Mouse (Mus musculus): ENCODE results near the gene Pitx2. TPM values are rescaled to one million over a fixed set of nuclear protein-coding genes. Genes with fewer than 3 reads are reported as not detected.

The Pitx2 gene
- polyA plus RNA-seq, 1 experiment from 2014 or later = 2.6 TPM

- Histone ChIP-seq H3K36me3 (no peaks in the 10 kb centered on the region), H3K9me3 (no peaks in the 10 kb centered on the region), H3K4me1 (replicated peaks) (peaks cover 8% of the 10 kb centered on the region; the same call in 1 of the 2 replicates), H3K27ac (no peak overlapping the region), H3K27me3 (peaks cover 95% of the 10 kb centered on the region), H3K4me2 (no peak overlapping the region), H3K9ac (no peak overlapping the region), H3K4me3 (no peak overlapping the region)
- WGBS = under 1% methylated on average over 21 of the region's 21 CpGs
- ATAC-seq (ENCODE audit: low FRiP score) = no peak
Measured at GRCm38 (mm10) chr3:129222448-129223290, 23.0 kb downstream of the Pitx2 start.

GRCm38 (mm10) chr3:129223401-129223800 lies 23.7 kb downstream of the Pitx2 start:
- Histone ChIP-seq H3K4me3 (no peak overlapping the region), H3K4me1 (replicated peaks) (peaks cover 8% of the 10 kb centered on the region; the same call in 1 of the 2 replicates), H3K36me3 (no peaks in the 10 kb centered on the region), H3K27me3 (peaks cover 95% of the 10 kb centered on the region), H3K9me3 (no peaks in the 10 kb centered on the region), H3K9ac (no peak overlapping the region), H3K27ac (no peak overlapping the region), H3K4me2 (no peak overlapping the region)
- WGBS = under 1% methylated on average over 6 of the region's 6 CpGs
- no peak for ATAC-seq (ENCODE audit: low FRiP score)

GRCm38 (mm10) chr3:129223964-129224805 lies 24.5 kb downstream of the Pitx2 start:
- Histone ChIP-seq H3K27ac (no peak overlapping the region), H3K4me3 (no peak overlapping the region; the same call in 1 of the 2 replicates), H3K4me2 (no peak overlapping the region), H3K36me3 (no peaks in the 10 kb centered on the region), H3K9ac (no peak overlapping the region), H3K4me1 (replicated peaks) (peaks cover 8% of the 10 kb centered on the region; the same call in 1 of the 2 replicates), H3K9me3 (no peaks in the 10 kb centered on the region), H3K27me3 (peaks cover 95% of the 10 kb centered on the region)
- WGBS = under 1% methylated on average over 26 of the region's 26 CpGs
- no peak for ATAC-seq (ENCODE audit: low FRiP score)

- no peaks in the 10 kb centered on the region for H3K9me3 ChIP-seq
- peaks cover 8% of the 10 kb centered on the region; the same call in 1 of the 2 replicates for H3K4me1 ChIP-seq (replicated peaks)
- H3K36me3 ChIP-seq = no peaks in the 10 kb centered on the region
- WGBS = under 1% methylated on average over 40 of the region's 40 CpGs
- H3K9ac ChIP-seq = no peak overlapping the region
- H3K4me3 ChIP-seq = no peak overlapping the region
- H3K4me2 ChIP-seq = no peak overlapping the region
- peak; percentile 49; the same call in 1 of the 2 replicates for ATAC-seq (ENCODE audit: low FRiP score)
- peaks cover 92% of the 10 kb centered on the region for H3K27me3 ChIP-seq
- H3K27ac ChIP-seq = no peak overlapping the region
Measured at GRCm38 (mm10) chr3:129224806-129225576, 25.3 kb downstream of the Pitx2 start.

- Histone ChIP-seq H3K36me3 (no peaks in the 10 kb centered on the region), H3K9ac (no peak overlapping the region), H3K4me3 (no peak overlapping the region), H3K4me2 (no peak overlapping the region), H3K27me3 (peaks cover 88% of the 10 kb centered on the region), H3K9me3 (no peaks in the 10 kb centered on the region), H3K4me1 (replicated peaks) (peaks cover 8% of the 10 kb centered on the region; the same call in 1 of the 2 replicates), H3K27ac (no peak overlapping the region)
- WGBS = 2% methylated on average over 13 of the region's 13 CpGs
- ATAC-seq (ENCODE audit: low FRiP score) = peak; percentile 45; the same call in 1 of the 2 replicates
Measured at GRCm38 (mm10) chr3:129225577-129226289, 26.1 kb downstream of the Pitx2 start.

GRCm38 (mm10) chr3:129226681-129227080 lies 27.0 kb downstream of the Pitx2 start:
- ATAC-seq (ENCODE audit: low FRiP score) = no peak
- Histone ChIP-seq H3K27ac (no peak overlapping the region), H3K36me3 (no peaks in the 10 kb centered on the region), H3K4me1 (replicated peaks) (peaks cover 8% of the 10 kb centered on the region; the same call in 1 of the 2 replicates), H3K4me2 (no peak overlapping the region), H3K9ac (no peak overlapping the region), H3K9me3 (no peaks in the 10 kb centered on the region), H3K4me3 (no peak overlapping the region), H3K27me3 (peaks cover 79% of the 10 kb centered on the region)
- WGBS = under 1% methylated on average over 6 of the region's 6 CpGs

GRCm38 (mm10) chr3:129227331-129227730 lies 27.7 kb downstream of the Pitx2 start:
- Histone ChIP-seq H3K4me3 (no peak overlapping the region), H3K27ac (no peak overlapping the region), H3K4me1 (replicated peaks) (peaks cover 8% of the 10 kb centered on the region; the same call in 1 of the 2 replicates), H3K27me3 (peaks cover 72% of the 10 kb centered on the region), H3K9me3 (no peaks in the 10 kb centered on the region), H3K36me3 (no peaks in the 10 kb centered on the region), H3K9ac (no peak overlapping the region), H3K4me2 (no peak overlapping the region)
- 1% methylated on average over 5 of the region's 5 CpGs for WGBS
- no peak for ATAC-seq (ENCODE audit: low FRiP score)

- Histone ChIP-seq H3K9ac (no peak overlapping the region), H3K36me3 (no peaks in the 10 kb centered on the region), H3K27ac (no peak overlapping the region), H3K9me3 (no peaks in the 10 kb centered on the region), H3K4me1 (replicated peaks) (no peaks in the 10 kb centered on the region), H3K4me3 (no peak overlapping the region), H3K4me2 (no peak overlapping the region), H3K27me3 (no peaks in the 10 kb centered on the region)
- 76% methylated on average over 1 of the region's 1 CpGs for WGBS
- no peak for ATAC-seq (ENCODE audit: low FRiP score)
Measured at GRCm38 (mm10) chr3:129238010-129238409, 38.3 kb downstream of the Pitx2 start.

GRCm38 (mm10) chr3:129238664-129239258 lies 39.1 kb downstream of the Pitx2 start:
- Histone ChIP-seq H3K27me3 (no peaks in the 10 kb centered on the region), H3K9me3 (no peaks in the 10 kb centered on the region), H3K4me1 (replicated peaks) (no peaks in the 10 kb centered on the region), H3K4me3 (no peak overlapping the region), H3K27ac (no peak overlapping the region), H3K36me3 (no peaks in the 10 kb centered on the region), H3K4me2 (no peak overlapping the region), H3K9ac (no peak overlapping the region)
- 33% methylated on average over 13 of the region's 13 CpGs for WGBS
- ATAC-seq (ENCODE audit: low FRiP score) = no peak

GRCm38 (mm10) chr3:129250997-129251396 lies 51.3 kb downstream of the Pitx2 start:
- Histone ChIP-seq H3K4me1 (replicated peaks) (no peaks in the 10 kb centered on the region), H3K4me3 (no peak overlapping the region), H3K9ac (no peak overlapping the region), H3K9me3 (no peaks in the 10 kb centered on the region), H3K36me3 (no peaks in the 10 kb centered on the region), H3K27ac (no peak overlapping the region), H3K27me3 (no peaks in the 10 kb centered on the region), H3K4me2 (no peak overlapping the region)
- WGBS = 82% methylated on average over 9 of the region's 9 CpGs
- no peak for ATAC-seq (ENCODE audit: low FRiP score)

- Histone ChIP-seq H3K4me3 (no peak overlapping the region), H3K27me3 (no peaks in the 10 kb centered on the region), H3K4me2 (no peak overlapping the region), H3K4me1 (replicated peaks) (no peaks in the 10 kb centered on the region), H3K27ac (no peak overlapping the region), H3K9me3 (no peaks in the 10 kb centered on the region), H3K9ac (no peak overlapping the region), H3K36me3 (no peaks in the 10 kb centered on the region)
- 53% methylated on average over 10 of the region's 10 CpGs for WGBS
- no peak for ATAC-seq (ENCODE audit: low FRiP score)
Measured at GRCm38 (mm10) chr3:129254246-129254645, 54.6 kb downstream of the Pitx2 start.

Data from hindbrain, embryonic 13.5 days (tissue).